Mouse (Mus musculus): ENCODE measurements around the gene Rps6kc1.

The Rps6kc1 gene

DNA sequence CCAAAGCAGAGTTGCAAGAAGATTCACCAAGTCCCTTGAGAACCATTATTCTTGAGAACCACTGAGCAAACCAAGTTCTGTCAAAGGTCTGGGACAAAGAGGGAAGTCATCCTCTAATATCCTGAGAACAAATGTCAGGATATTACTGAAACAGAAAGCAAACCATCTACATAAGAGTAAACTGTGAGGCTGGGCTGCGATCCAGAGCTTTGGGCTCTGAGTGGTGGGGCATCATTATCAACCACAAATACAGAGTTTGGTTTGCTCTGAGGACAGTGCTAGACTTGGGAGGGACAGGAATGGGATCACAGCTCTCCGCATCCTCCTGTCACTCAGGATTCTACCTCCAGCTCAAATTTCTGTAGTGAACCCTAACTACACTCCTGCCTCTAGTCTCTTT lies 144.8 kb downstream of the Rps6kc1 start:
- DNase-seq (ENCODE audit: low read depth, low spot score) = no peak

DNA sequence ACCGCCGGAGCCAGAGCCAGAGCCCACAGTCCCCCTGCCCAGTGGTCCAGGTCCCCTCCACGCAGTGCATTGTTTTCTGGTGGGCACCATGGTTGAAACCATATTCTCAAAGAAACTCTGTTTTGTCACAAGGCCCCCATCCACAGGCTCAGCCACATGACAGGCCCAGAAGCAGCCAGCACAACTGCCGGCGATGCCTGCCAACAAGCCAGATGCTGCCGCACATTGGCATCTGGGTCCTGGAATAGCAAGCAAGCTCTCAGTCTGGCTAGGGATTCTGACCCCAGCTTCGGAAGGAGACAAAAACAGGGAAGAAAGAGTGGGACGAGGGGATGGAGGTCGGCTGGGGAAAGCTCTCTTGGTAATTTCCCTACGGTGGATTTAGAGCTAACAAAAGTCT lies 147.8 kb downstream of the Rps6kc1 start:
- no peak for DNase-seq (ENCODE audit: low read depth, low spot score)

DNA sequence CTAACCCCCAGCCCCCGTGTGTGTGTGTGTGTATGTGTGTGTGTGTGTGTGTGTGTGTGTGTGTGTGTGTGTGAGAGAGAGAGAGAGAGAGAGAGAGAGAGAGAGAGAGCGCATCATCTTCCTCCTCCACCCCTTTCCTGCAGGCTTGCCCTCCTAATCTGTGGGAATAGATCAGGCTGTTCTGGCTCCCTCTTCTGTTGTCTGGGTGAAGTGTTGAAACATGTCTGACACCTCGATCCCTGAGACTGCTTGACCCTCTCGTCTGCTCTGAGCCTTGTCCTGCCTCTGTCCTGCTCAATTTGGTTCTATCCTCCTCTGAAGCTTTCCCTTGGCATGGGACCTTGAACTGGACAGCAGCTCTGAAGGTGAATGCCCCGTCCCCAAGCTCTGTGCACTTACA lies 149.8 kb downstream of the Rps6kc1 start:
- no peak for DNase-seq (ENCODE audit: low read depth, low spot score)

GRCm38 (mm10) chr1:190757899-190758298 lies 153.7 kb downstream of the Rps6kc1 start:
- no peak for DNase-seq (ENCODE audit: low read depth, low spot score)

DNA sequence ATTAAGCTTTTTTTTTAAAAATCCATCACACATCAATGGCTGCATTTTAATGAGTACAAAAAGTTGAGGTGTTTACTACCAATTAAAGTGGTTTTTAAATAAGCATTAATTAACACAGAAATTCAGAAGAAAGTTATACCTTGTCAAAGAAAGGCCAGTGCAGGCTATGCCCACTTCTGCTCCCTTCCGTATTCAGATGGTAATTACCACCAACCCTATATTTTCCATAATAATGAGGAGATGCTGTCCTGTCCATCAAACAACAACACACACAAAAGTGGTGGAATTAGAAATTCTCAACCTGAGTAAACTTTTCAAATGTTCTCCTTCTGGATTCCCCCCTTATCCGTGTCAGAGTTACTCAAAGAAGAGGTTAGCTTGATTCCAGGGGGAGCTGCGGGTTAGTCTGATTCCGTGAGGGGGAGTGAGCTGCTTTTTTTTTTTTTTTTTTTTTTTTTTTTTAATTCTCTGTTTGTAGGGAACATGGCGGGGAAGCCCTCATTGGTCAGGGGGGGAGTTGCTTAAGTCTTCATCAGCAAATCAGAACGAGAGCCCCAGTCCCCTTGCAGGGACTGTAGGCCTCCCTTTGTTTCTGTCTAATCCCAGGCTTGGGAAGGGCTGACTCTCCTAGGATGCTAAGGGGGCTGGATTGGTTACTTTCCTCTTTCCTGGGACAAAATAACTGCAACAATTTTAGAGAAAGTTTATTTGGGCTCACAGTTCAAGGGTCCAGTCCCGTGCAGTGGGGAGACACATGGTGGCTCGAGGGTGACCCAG lies 159.6 kb downstream of the Rps6kc1 start:
- no peak for DNase-seq (ENCODE audit: low read depth, low spot score)

DNA sequence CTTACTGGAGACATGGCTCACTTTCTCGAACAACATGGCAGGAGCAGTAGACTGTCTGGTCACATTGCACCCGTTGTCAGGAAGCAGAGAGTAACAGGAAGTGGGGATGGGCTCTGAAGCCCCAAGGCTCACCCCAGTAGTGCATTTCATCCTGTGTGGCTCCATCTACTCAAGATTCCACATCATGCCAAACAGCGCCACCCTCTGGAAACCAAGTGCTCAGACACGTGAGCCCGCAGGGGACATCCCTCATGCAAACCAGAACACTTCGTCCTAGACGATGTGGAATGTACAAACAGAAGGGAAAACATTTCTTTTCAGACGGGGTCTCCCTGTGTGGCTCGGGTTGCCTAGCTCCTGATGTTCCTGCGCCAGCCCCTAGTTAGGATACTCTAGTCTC lies 162.6 kb downstream of the Rps6kc1 start:
- DNase-seq (ENCODE audit: low read depth, low spot score) = no peak

DNA sequence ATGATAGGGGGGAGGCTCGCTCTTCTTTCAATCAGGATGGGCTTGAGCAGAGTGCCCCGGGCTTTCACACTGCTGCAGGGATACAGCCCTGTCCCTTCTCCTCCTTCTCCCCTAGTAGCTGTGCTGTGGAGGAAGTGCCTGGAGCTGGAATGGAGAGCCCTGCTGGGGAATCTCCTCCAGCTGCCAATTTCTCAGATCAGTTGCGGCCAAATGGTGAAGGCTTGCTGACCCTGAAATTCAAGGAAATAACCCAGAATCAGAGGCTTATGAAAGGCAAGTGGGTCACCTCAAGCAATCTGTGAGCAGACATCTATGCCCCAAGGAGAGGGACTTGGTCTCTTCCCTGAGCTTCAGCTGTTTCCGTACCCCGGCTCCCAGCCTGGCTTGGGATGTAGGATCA lies 170.1 kb downstream of the Rps6kc1 start:
- no peak for DNase-seq (ENCODE audit: low read depth, low spot score)

- no peak for DNase-seq (ENCODE audit: low read depth, low spot score)
Measured at GRCm38 (mm10) chr1:190732803-190733202, 178.8 kb downstream of the Rps6kc1 start.

- no peak for DNase-seq (ENCODE audit: low read depth, low spot score)
Measured at GRCm38 (mm10) chr1:190729516-190730088, 182.0 kb downstream of the Rps6kc1 start.

- DNase-seq (ENCODE audit: low read depth, low spot score) = no peak
Measured at GRCm38 (mm10) chr1:190728111-190728651, 183.4 kb downstream of the Rps6kc1 start.

GRCm38 (mm10) chr1:190727385-190727784 lies 184.2 kb downstream of the Rps6kc1 start:
- DNase-seq (ENCODE audit: low read depth, low spot score) = no peak

DNA sequence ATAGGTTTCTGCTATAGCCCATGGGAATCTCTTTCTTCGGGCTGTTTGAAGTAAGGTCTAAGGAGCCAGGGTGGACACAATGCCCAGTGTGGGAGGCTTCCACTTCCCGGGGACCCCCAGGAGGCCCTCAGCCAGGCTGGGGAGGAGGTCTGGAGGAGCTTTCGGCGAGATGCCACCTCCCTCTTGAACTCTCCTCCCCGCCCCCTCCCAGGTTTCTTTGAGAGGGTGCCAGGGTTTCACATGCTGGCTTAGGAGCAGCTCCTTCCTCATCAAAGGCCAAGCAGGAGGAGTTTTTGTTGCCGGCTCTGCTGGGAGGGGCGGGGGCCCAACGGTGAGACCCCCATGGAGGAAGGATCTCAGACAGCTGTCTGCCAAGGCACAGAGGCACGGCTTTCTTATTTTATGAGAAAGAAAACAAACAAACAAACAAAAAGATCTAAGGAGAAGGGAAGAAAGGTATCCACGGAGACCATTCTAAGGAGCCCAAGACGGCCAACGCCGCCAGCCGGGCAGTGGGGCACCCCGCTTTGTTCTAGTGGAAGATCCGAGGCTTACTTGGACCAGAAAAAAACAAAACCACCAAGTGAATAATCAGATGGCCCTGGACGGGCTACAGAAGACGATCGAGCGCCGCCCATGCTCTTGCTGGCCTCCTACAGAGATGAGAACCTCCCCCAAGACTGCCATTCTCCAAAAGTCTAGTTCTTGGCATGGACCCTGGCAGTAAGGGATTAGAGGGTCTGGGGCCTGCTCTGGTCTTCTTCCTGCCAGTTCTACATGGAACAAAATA lies 186.8 kb downstream of the Rps6kc1 start:
- no peak for DNase-seq (ENCODE audit: low read depth, low spot score)

DNA sequence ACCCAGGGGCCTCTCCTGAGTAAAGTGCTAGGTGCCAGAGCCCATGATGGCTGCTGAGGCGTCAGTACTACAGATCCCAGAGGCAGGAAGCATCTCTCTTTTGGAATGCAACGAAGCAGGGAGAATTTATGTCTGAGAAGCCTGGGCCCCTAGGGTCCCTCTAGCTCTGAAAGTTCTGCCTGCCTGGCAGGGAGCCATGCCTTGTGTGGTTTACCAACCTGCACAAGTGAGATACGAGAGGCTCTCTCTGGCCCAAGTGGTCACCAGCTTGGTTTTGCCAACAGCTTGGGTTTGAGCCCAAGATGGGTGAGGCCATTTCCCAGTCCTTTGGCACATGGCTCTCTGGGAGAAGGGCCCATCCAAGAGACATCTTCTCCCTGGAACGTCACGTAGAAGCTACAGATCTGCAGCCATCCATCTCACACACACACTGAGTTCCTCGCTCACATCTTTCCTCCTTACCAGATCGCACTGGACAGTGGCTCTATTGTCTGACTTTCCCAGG lies 187.6 kb downstream of the Rps6kc1 start:
- no peak for DNase-seq (ENCODE audit: low read depth, low spot score)

DNA sequence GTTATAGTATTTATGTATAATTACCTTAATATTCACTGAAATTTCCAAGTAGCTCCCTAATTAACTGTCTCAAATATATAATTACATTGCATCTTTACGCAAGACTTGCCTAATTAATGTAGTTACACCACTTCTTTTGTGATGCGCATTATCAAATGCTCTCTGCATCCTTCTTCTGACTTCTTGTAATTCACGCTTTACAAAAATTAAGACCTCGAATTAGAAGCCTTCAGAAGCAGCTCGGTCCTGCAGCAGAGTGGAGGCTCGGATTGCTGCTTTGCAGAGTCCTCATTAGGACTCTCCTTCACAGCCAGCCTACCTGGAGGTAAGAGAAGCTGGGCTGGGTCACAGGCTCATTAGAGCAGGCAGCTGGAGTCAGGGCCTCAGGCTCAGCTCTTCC lies 197.7 kb downstream of the Rps6kc1 start:
- no peak for DNase-seq (ENCODE audit: low read depth, low spot score)

DNA sequence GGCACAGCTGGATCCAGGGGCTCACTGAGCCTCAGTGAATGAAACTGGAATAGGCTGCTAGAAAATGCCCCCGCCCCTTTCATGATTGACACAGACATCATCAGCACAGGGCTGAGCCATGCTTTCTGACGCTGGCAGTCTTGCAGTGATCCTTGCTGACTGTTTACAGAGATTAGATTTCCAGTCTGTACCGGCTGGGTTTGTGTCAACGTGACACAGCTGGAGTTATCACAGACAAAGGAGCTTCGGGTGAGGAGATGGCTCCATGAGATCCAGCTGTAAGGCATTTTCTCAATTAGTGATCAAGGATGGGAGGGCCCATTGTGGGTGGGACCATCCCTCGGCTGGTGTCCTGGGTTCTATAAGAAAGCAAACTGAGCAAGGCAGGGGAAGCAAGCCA lies 214.0 kb downstream of the Rps6kc1 start:
- no peak for DNase-seq (ENCODE audit: low read depth, low spot score)

DNA sequence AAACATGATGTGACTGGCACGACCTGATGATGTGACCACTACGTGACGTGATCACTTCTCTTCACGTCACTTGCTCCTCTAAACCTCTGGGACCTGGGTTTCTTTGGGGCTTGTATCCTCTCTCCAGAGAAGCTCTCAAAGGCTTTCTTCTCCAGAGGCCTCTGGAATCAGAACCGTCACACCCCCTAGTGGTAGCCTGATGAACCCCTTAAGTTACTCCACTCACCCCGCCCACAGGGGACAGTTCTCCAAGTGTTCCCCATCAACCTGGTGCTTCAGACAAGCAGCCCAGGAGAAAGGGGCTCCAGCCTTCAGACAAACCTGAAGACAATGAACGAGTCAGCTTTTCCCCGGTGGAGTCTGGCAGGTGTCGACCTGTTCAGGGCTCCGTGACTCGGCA lies 216.0 kb downstream of the Rps6kc1 start:
- no peak for DNase-seq (ENCODE audit: low read depth, low spot score)

DNA sequence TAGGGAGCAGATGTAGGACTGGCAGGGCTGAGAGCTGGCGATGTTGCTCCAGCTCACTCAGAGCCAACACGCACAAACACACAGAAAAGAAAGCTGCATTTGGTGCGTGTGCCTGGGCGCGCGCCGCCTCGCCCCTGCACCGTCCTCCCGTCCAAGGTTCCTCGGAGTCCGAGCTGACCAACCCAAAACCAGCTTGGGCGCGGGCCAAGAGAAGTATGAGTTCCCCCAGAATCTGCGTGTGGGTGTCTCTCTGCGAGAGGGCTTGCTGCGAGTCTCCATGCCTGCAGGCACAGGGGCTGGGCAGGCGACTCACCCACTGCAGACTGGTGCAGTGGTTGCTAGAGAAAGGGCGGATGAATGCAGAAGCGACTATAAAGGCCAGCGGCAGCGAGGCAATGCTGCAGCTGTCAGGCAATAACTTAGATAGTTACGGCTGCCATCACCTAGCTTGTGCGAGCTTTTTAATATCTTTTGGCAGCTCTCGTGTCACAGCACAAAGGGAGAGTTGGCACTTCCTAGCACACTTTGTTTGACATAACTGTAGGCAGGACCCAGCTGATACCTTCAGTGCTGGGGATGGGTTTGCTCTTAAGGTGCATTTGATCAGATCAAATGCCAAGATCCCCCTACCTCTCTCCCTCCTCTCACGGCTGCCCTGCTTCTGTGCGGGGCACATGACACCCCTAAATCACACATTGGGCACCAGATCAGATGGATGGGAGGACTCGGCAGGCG lies 220.9 kb downstream of the Rps6kc1 start:
- DNase-seq (ENCODE audit: low read depth, low spot score) = no peak

GRCm38 (mm10) chr1:190683060-190683459 lies 228.5 kb downstream of the Rps6kc1 start:
- no peak for DNase-seq (ENCODE audit: low read depth, low spot score)

GRCm38 (mm10) chr1:190682021-190682926 lies 229.3 kb downstream of the Rps6kc1 start:
- peak; percentile 15 for DNase-seq (ENCODE audit: low read depth, low spot score)

GRCm38 (mm10) chr1:190675455-190675854 lies 236.1 kb downstream of the Rps6kc1 start:
- no peak for DNase-seq (ENCODE audit: low read depth, low spot score)
